Mouse (Mus musculus): Measurements from ENCODE around the gene Riok2. TPM values are rescaled to one million over a fixed set of nuclear protein-coding genes. Genes with fewer than 3 reads are reported as not detected.

Riok2 gene
- polyA plus RNA-seq, 1 experiment from 2014 or later = 26.0 TPM

- H3K9ac ChIP-seq (ENCODE audit: low read depth, low read length) = no peak overlapping the region
- WGBS = 92% methylated on average over 3 of the region's 3 CpGs
- H3K4me1 ChIP-seq (ENCODE audit: control insufficient read depth, insufficient read depth, low read length) = no peaks in the 10 kb centered on the region
- no peak overlapping the region for H3K4me3 ChIP-seq (ENCODE audit: low read depth, low read length)
- H3K36me3 ChIP-seq (ENCODE audit: control insufficient read depth, insufficient read depth, low read length) = peaks cover 74% of the 10 kb centered on the region
- ATAC-seq (ENCODE audit: low read depth) = no peak
- no peaks in the 10 kb centered on the region for H3K9me3 ChIP-seq (ENCODE audit: control insufficient read depth, low read length)
- H3K27ac ChIP-seq (replicated peaks; ENCODE audit: low read depth, low read length) = no peak overlapping the region
- H3K27me3 ChIP-seq (replicated peaks; ENCODE audit: control insufficient read depth, insufficient read depth, low read length) = no peaks in the 10 kb centered on the region
- DNase-seq (ENCODE audit: low spot score) = no peak
- H3K4me2 ChIP-seq (ENCODE audit: low read depth, low read length) = no peak overlapping the region
Measured at GRCm38 (mm10) chr17:17384502-17384901, 10.4 kb downstream of the Riok2 start.

GRCm38 (mm10) chr17:17386117-17386516, 12.0 kb downstream of the Riok2 start:
- H3K9me3 ChIP-seq (ENCODE audit: control insufficient read depth, low read length) = no peaks in the 10 kb centered on the region
- no peaks in the 10 kb centered on the region for H3K27me3 ChIP-seq (replicated peaks; ENCODE audit: control insufficient read depth, insufficient read depth, low read length)
- no peak overlapping the region for H3K9ac ChIP-seq (ENCODE audit: low read depth, low read length)
- no peak overlapping the region for H3K4me2 ChIP-seq (ENCODE audit: low read depth, low read length)
- DNase-seq (ENCODE audit: low spot score) = no peak
- no peak for ATAC-seq (ENCODE audit: low read depth)
- no peak overlapping the region for H3K4me3 ChIP-seq (ENCODE audit: low read depth, low read length)
- 95% methylated on average over 2 of the region's 2 CpGs for WGBS
- H3K4me1 ChIP-seq (ENCODE audit: control insufficient read depth, insufficient read depth, low read length) = no peaks in the 10 kb centered on the region
- no peak overlapping the region for H3K27ac ChIP-seq (replicated peaks; ENCODE audit: low read depth, low read length)
- H3K36me3 ChIP-seq (ENCODE audit: control insufficient read depth, insufficient read depth, low read length) = peaks cover 75% of the 10 kb centered on the region

- ATAC-seq (ENCODE audit: low read depth) (no peak), DNase-seq (ENCODE audit: low spot score) (no peak)
- Histone ChIP-seq H3K4me3 (ENCODE audit: low read depth, low read length) (no peak overlapping the region), H3K4me1 (ENCODE audit: control insufficient read depth, insufficient read depth, low read length) (no peaks in the 10 kb centered on the region), H3K27me3 (replicated peaks; ENCODE audit: control insufficient read depth, insufficient read depth, low read length) (no peaks in the 10 kb centered on the region), H3K9ac (ENCODE audit: low read depth, low read length) (no peak overlapping the region), H3K4me2 (ENCODE audit: low read depth, low read length) (no peak overlapping the region), H3K27ac (replicated peaks; ENCODE audit: low read depth, low read length) (no peak overlapping the region), H3K9me3 (ENCODE audit: control insufficient read depth, low read length) (no peaks in the 10 kb centered on the region), H3K36me3 (ENCODE audit: control insufficient read depth, insufficient read depth, low read length) (peaks cover 59% of the 10 kb centered on the region)
- 91% methylated on average over 4 of the region's 4 CpGs for WGBS
Measured at GRCm38 (mm10) chr17:17391823-17392222, 17.7 kb downstream of the Riok2 start.

GRCm38 (mm10) chr17:17392863-17393262, 18.8 kb downstream of the Riok2 start:
- Histone ChIP-seq H3K27ac (replicated peaks; ENCODE audit: low read depth, low read length) (no peak overlapping the region), H3K9ac (ENCODE audit: low read depth, low read length) (no peak overlapping the region), H3K4me1 (ENCODE audit: control insufficient read depth, insufficient read depth, low read length) (no peaks in the 10 kb centered on the region), H3K4me2 (ENCODE audit: low read depth, low read length) (no peak overlapping the region), H3K9me3 (ENCODE audit: control insufficient read depth, low read length) (no peaks in the 10 kb centered on the region), H3K36me3 (ENCODE audit: control insufficient read depth, insufficient read depth, low read length) (peaks cover 52% of the 10 kb centered on the region), H3K27me3 (replicated peaks; ENCODE audit: control insufficient read depth, insufficient read depth, low read length) (no peaks in the 10 kb centered on the region), H3K4me3 (ENCODE audit: low read depth, low read length) (no peak overlapping the region)
- WGBS = 47% methylated on average over 7 of the region's 7 CpGs
- DNase-seq (ENCODE audit: low spot score) (no peak), ATAC-seq (ENCODE audit: low read depth) (no peak)

GRCm38 (mm10) chr17:17393300-17393699, 19.2 kb downstream of the Riok2 start:
- WGBS = 87% methylated on average over 6 of the region's 6 CpGs
- Histone ChIP-seq H3K4me3 (ENCODE audit: low read depth, low read length) (no peak overlapping the region), H3K4me2 (ENCODE audit: low read depth, low read length) (no peak overlapping the region), H3K36me3 (ENCODE audit: control insufficient read depth, insufficient read depth, low read length) (peaks cover 51% of the 10 kb centered on the region), H3K9me3 (ENCODE audit: control insufficient read depth, low read length) (no peaks in the 10 kb centered on the region), H3K27me3 (replicated peaks; ENCODE audit: control insufficient read depth, insufficient read depth, low read length) (no peaks in the 10 kb centered on the region), H3K9ac (ENCODE audit: low read depth, low read length) (no peak overlapping the region), H3K4me1 (ENCODE audit: control insufficient read depth, insufficient read depth, low read length) (no peaks in the 10 kb centered on the region), H3K27ac (replicated peaks; ENCODE audit: low read depth, low read length) (no peak overlapping the region)
- DNase-seq (ENCODE audit: low spot score) (no peak), ATAC-seq (ENCODE audit: low read depth) (no peak)

GRCm38 (mm10) chr17:17394336-17394735, 20.2 kb downstream of the Riok2 start:
- Histone ChIP-seq H3K4me1 (ENCODE audit: control insufficient read depth, insufficient read depth, low read length) (no peaks in the 10 kb centered on the region), H3K9ac (ENCODE audit: low read depth, low read length) (no peak overlapping the region), H3K36me3 (ENCODE audit: control insufficient read depth, insufficient read depth, low read length) (peaks cover 43% of the 10 kb centered on the region; the same call in 1 of the 2 replicates), H3K4me2 (ENCODE audit: low read depth, low read length) (no peak overlapping the region), H3K27me3 (replicated peaks; ENCODE audit: control insufficient read depth, insufficient read depth, low read length) (no peaks in the 10 kb centered on the region), H3K9me3 (ENCODE audit: control insufficient read depth, low read length) (no peaks in the 10 kb centered on the region), H3K4me3 (ENCODE audit: low read depth, low read length) (no peak overlapping the region), H3K27ac (replicated peaks; ENCODE audit: low read depth, low read length) (no peak overlapping the region)
- 34% methylated on average over 4 of the region's 4 CpGs for WGBS
- ATAC-seq (ENCODE audit: low read depth) = no peak; the same call in 1 of the 2 replicates
- DNase-seq (ENCODE audit: low spot score) = peak; percentile 89

GRCm38 (mm10) chr17:17396869-17397268, 22.8 kb downstream of the Riok2 start:
- Histone ChIP-seq H3K36me3 (ENCODE audit: control insufficient read depth, insufficient read depth, low read length) (peaks cover 25% of the 10 kb centered on the region; the same call in 1 of the 2 replicates), H3K27me3 (replicated peaks; ENCODE audit: control insufficient read depth, insufficient read depth, low read length) (no peaks in the 10 kb centered on the region), H3K27ac (replicated peaks; ENCODE audit: low read depth, low read length) (no peak overlapping the region), H3K9me3 (ENCODE audit: control insufficient read depth, low read length) (no peaks in the 10 kb centered on the region), H3K4me1 (ENCODE audit: control insufficient read depth, insufficient read depth, low read length) (0 out of 2 replicates have a peak, but pooled peaks cover 2% of the 10 kb centered on the region), H3K4me2 (ENCODE audit: low read depth, low read length) (no peak overlapping the region), H3K4me3 (ENCODE audit: low read depth, low read length) (no peak overlapping the region), H3K9ac (ENCODE audit: low read depth, low read length) (no peak overlapping the region)
- 37% methylated on average over 1 of the region's 1 CpGs for WGBS
- ATAC-seq (ENCODE audit: low read depth) = no peak
- DNase-seq (ENCODE audit: low spot score) = no peak

GRCm38 (mm10) chr17:17398664-17399063, 24.6 kb downstream of the Riok2 start:
- Histone ChIP-seq H3K4me2 (ENCODE audit: low read depth, low read length) (no peak overlapping the region), H3K9me3 (ENCODE audit: control insufficient read depth, low read length) (no peaks in the 10 kb centered on the region), H3K9ac (ENCODE audit: low read depth, low read length) (no peak overlapping the region), H3K27ac (replicated peaks; ENCODE audit: low read depth, low read length) (no peak overlapping the region), H3K27me3 (replicated peaks; ENCODE audit: control insufficient read depth, insufficient read depth, low read length) (no peaks in the 10 kb centered on the region), H3K4me1 (ENCODE audit: control insufficient read depth, insufficient read depth, low read length) (peaks cover 12% of the 10 kb centered on the region; the same call in 1 of the 2 replicates), H3K4me3 (ENCODE audit: low read depth, low read length) (no peak overlapping the region), H3K36me3 (ENCODE audit: control insufficient read depth, insufficient read depth, low read length) (peaks cover 13% of the 10 kb centered on the region; the same call in 1 of the 2 replicates)
- ATAC-seq (ENCODE audit: low read depth) (no peak), DNase-seq (ENCODE audit: low spot score) (no peak)
- 68% methylated on average over 2 of the region's 2 CpGs for WGBS

GRCm38 (mm10) chr17:17402222-17403004, 28.3 kb downstream of the Riok2 start, which contains the start of gene Lix1:
Gene Lix1 (plus strand): TSS chr17:17402672.
- H3K36me3 ChIP-seq (ENCODE audit: control insufficient read depth, insufficient read depth, low read length) = no peaks in the 10 kb centered on the region
- H3K27ac ChIP-seq (replicated peaks; ENCODE audit: low read depth, low read length) = peak within 1 kb of the TSS; percentile 81
- ATAC-seq (ENCODE audit: low read depth) = peak; percentile 95
- H3K4me1 ChIP-seq (ENCODE audit: control insufficient read depth, insufficient read depth, low read length) = peaks cover 21% of the 10 kb centered on the region
- peak within 1 kb of the TSS; percentile 27 for H3K4me3 ChIP-seq (ENCODE audit: low read depth, low read length)
- no peaks in the 10 kb centered on the region for H3K27me3 ChIP-seq (replicated peaks; ENCODE audit: control insufficient read depth, insufficient read depth, low read length)
- H3K9ac ChIP-seq (ENCODE audit: low read depth, low read length) = peak within 1 kb of the TSS; percentile 40; the same call in 1 of the 2 replicates
- no peaks in the 10 kb centered on the region for H3K9me3 ChIP-seq (ENCODE audit: control insufficient read depth, low read length)
- peak; percentile 94 for DNase-seq (ENCODE audit: low spot score)
- WGBS = 22% methylated on average over 6 of the region's 6 CpGs
- peak within 1 kb of the TSS; percentile 50 for H3K4me2 ChIP-seq (ENCODE audit: low read depth, low read length)
